Mouse (Mus musculus) limb, embryonic 12.5 days (tissue): ENCODE results near the gene Ppp1r2. TPM values are rescaled to one million over a fixed set of nuclear protein-coding genes. Genes with fewer than 3 reads are reported as not detected.

Source experiments
- ATAC-seq: fragments of 200-750 bp; cut with Nextera tagmentation; 2 replicates; pipeline ENCODE4 v1.8.0; 2017; ENCODE audit warnings: low read depth, moderate TSS enrichment; ENCODE audit not compliant: insufficient number of reproducible peaks, insufficient read depth, low FRiP score, low TSS enrichment
- H3K27ac ChIP-seq: fragments of 300-500 bp; sonication (generic); 2 replicates; pipeline ENCODE4 v1.5.1; 2016; ENCODE audit warnings: mild to moderate bottlenecking, moderate library complexity
- H3K27me3 ChIP-seq: fragments of 300-500 bp; sonication (generic); 2 replicates; pipeline ENCODE4 v1.6.1; 2016; ENCODE audit warnings: mild to moderate bottlenecking, moderate library complexity
- H3K36me3 ChIP-seq: fragments of 300-500 bp; sonication (generic); 2 replicates; pipeline ENCODE4 v1.6.1; 2016; ENCODE audit warnings: mild to moderate bottlenecking, moderate library complexity
- H3K4me1 ChIP-seq: fragments of 300-500 bp; sonication (generic); replicated peaks from 2 replicates; pipeline ENCODE4 v1.6.1; 2016
- H3K4me2 ChIP-seq: fragments of 300-500 bp; sonication (generic); 2 replicates; pipeline ENCODE4 v1.6.1; 2016; ENCODE audit warnings: mild to moderate bottlenecking, moderate library complexity
- H3K4me3 ChIP-seq: fragments of 300-500 bp; sonication (generic); replicated peaks from 2 replicates; pipeline ENCODE4 v1.5.1; 2016; ENCODE audit warnings: mild to moderate bottlenecking
- H3K9ac ChIP-seq: fragments of 300-500 bp; sonication (generic); replicated peaks from 2 replicates; pipeline ENCODE4 v1.6.1; 2016; ENCODE audit warnings: mild to moderate bottlenecking, moderate library complexity
- H3K9me3 ChIP-seq: fragments of 300-500 bp; sonication (generic); 2 replicates; pipeline ENCODE4 v1.6.1; 2016; ENCODE audit warnings: mild to moderate bottlenecking, moderate library complexity
- WGBS: fragments of 180-500 bp; shearing (Covaris S2); methylation state at CpG from one replicate; pipeline ENCODE4 v1.1.7; 2016; 5-methylcytosine and 5-hydroxymethylcytosine counted together
- polyA plus RNA-seq: library from polyadenylated mRNA; unstranded; fragments of >200 nt; fragmentation: Nextera tagmentation; extraction: Ambion mirVana; gene quantifications from 2 replicates; pipeline ENCODE4 v1.2.1, GENCODE M21; 2016

The Ppp1r2 gene
- polyA plus RNA-seq, 1 experiment from 2014 or later, result 68.2 TPM

DNA sequence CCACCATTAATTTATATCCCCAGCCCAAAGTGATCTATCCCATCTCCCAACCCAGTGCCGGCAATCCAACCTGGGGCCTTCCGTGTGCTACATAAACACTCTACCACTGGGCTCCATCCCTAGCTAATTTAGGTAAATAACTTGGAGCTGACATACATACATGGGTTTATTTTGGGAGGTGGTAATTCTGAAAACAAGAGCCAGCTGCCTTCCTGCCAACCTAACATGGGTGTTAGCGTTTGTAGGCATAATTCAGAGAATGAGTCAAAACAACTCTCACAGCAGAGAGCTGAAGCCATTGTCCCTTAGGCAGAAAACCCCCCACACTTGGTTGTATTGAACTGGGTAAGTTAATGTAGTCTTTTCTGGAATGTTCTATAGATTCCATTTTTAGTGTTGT lies 12.6 kb upstream of the Ppp1r2 start:
- WGBS, result 80% methylated on average over 3 of the region's 3 CpGs
- Histone ChIP-seq H3K36me3 (no peaks in the 10 kb centered on the region), H3K4me1 (no peaks in the 10 kb centered on the region), H3K4me3 (no peak overlapping the region), H3K9ac (no peak overlapping the region), H3K4me2 (no peak overlapping the region), H3K9me3 (no peaks in the 10 kb centered on the region), H3K27me3 (no peaks in the 10 kb centered on the region), H3K27ac (no peak overlapping the region)
- no peak for ATAC-seq

- H3K4me3 ChIP-seq, result no peak overlapping the region
- no peak overlapping the region for H3K27ac ChIP-seq
- no peaks in the 10 kb centered on the region for H3K9me3 ChIP-seq
- no peak overlapping the region for H3K4me2 ChIP-seq
- no peaks in the 10 kb centered on the region for H3K27me3 ChIP-seq
- H3K4me1 ChIP-seq, result no peaks in the 10 kb centered on the region
- H3K36me3 ChIP-seq, result no peaks in the 10 kb centered on the region
- no peak overlapping the region for H3K9ac ChIP-seq
- no peak for ATAC-seq
- 89% methylated on average over 11 of the region's 11 CpGs for WGBS
These were observed 11.9 kb upstream of the Ppp1r2 start for GRCm38 (mm10) chr16:31286801-31287488.

GRCm38 (mm10) chr16:31281981-31282380 lies 6.9 kb upstream of the Ppp1r2 start:
- Histone ChIP-seq H3K27ac (no peak overlapping the region), H3K9me3 (no peaks in the 10 kb centered on the region), H3K27me3 (no peaks in the 10 kb centered on the region), H3K4me3 (no peak overlapping the region), H3K4me1 (no peaks in the 10 kb centered on the region), H3K36me3 (no peaks in the 10 kb centered on the region), H3K4me2 (no peak overlapping the region), H3K9ac (no peak overlapping the region)
- no peak for ATAC-seq
- 80% methylated on average over 2 of the region's 2 CpGs for WGBS

DNA sequence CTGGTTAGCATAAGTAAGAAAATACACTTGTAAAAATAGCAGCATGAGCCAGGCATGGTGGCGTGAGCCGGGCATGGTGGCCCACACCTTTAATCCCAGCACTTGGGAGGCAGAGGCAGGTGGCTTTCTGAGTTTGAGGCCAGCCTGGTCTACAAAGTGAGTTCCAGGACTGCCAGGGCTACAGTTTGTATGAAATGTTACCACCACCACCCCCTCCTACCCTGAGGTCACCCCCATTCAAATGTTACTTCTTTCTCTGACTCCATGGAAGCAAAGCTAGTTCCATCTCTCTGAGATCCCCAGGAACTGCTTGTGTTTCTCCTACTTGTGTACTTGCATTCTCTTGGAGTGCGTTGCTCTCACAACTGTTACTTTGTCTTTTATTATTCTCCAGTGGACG lies 5.1 kb upstream of the Ppp1r2 start:
- Histone ChIP-seq H3K4me1 (0 out of 2 replicates have a peak, but pooled peaks cover 4% of the 10 kb centered on the region), H3K36me3 (no peaks in the 10 kb centered on the region), H3K4me3 (no peak overlapping the region), H3K27me3 (no peaks in the 10 kb centered on the region), H3K9ac (no peak overlapping the region), H3K4me2 (no peak overlapping the region), H3K9me3 (no peaks in the 10 kb centered on the region), H3K27ac (no peak overlapping the region)
- no peak for ATAC-seq
- WGBS, result 81% methylated on average over 4 of the region's 4 CpGs

DNA sequence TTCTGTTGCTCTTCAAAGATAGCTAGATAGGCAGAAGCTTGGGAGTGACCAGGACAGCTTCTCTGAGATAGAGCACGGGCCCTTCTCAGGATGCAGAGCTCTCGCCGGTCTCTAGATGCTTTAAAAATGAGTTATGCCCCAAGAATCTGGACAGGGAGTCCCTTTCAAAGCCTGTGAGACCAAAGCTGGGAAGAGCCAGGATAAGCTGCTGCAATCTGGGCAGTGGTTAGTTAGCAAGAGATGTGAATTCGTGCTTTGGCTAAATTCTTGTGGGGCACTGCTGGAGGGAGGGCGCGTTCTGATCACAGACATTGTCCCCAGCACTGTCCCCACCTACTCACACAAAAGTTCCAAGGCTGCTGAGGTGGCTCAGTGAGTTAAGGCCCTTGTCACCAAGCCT lies 3.5 kb upstream of the Ppp1r2 start:
- Histone ChIP-seq H3K36me3 (no peaks in the 10 kb centered on the region), H3K9ac (no peak overlapping the region), H3K9me3 (no peaks in the 10 kb centered on the region), H3K4me2 (no peak overlapping the region), H3K4me3 (no peak overlapping the region), H3K27ac (no peak overlapping the region), H3K27me3 (no peaks in the 10 kb centered on the region), H3K4me1 (peaks cover 5% of the 10 kb centered on the region)
- 65% methylated on average over 6 of the region's 6 CpGs for WGBS
- no peak for ATAC-seq

DNA sequence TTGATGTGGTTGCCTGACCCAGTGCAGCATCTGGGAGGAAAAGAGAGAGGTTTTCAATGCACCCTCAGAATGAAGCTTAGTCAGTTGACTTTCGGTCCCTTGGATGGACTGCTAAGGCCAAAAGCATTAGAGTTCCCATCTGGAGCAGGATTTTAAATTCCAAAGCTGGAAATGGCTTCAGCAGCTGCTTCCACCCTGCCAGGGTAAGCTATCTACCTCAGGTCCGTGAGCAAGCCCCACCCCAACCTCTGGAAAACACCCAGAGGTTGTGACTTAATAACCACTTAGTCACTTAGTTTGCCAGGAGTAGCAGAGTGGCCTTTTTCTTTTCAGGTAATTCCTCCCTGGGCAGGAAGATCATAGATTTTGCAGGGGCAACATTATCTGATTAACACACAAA lies 3.0 kb upstream of the Ppp1r2 start:
- H3K4me3 ChIP-seq, result no peak overlapping the region
- H3K9ac ChIP-seq, result no peak overlapping the region
- no peaks in the 10 kb centered on the region for H3K9me3 ChIP-seq
- peaks cover 10% of the 10 kb centered on the region for H3K4me1 ChIP-seq
- no peak overlapping the region for H3K4me2 ChIP-seq
- WGBS, result 51% methylated on average over 2 of the region's 2 CpGs
- no peaks in the 10 kb centered on the region for H3K27me3 ChIP-seq
- H3K36me3 ChIP-seq, result no peaks in the 10 kb centered on the region
- H3K27ac ChIP-seq, result no peak overlapping the region
- no peak for ATAC-seq

- whole genome bisulfite sequencing, result 73% methylated on average over 7 of the region's 7 CpGs
- H3K4me1 ChIP-seq, result peaks cover 20% of the 10 kb centered on the region
- H3K9me3 ChIP-seq, result no peaks in the 10 kb centered on the region
- H3K36me3 ChIP-seq, result no peaks in the 10 kb centered on the region; the same call in 1 of the 2 replicates
- H3K4me3 ChIP-seq, result no peak overlapping the region
- H3K9ac ChIP-seq, result no peak overlapping the region
- H3K4me2 ChIP-seq, result no peak overlapping the region
- no peaks in the 10 kb centered on the region for H3K27me3 ChIP-seq
- 0 out of 2 replicates have a peak overlapping the region, but pooled peaks have one; percentile 5 for H3K27ac ChIP-seq
- no peak for ATAC-seq
These were observed 1.9 kb upstream of the Ppp1r2 start for GRCm38 (mm10) chr16:31276962-31277361.

GRCm38 (mm10) chr16:31276539-31276938 lies 1.5 kb upstream of the Ppp1r2 start:
- Histone ChIP-seq H3K9me3 (no peaks in the 10 kb centered on the region), H3K27ac (0 out of 2 replicates have a peak overlapping the region, but pooled peaks have one; percentile 5), H3K4me1 (peaks cover 20% of the 10 kb centered on the region), H3K9ac (no peak overlapping the region), H3K36me3 (peaks cover 3% of the 10 kb centered on the region; the same call in 1 of the 2 replicates), H3K4me3 (no peak overlapping the region), H3K27me3 (no peaks in the 10 kb centered on the region), H3K4me2 (no peak overlapping the region)
- no peak for ATAC-seq
- WGBS, result 59% methylated on average over 7 of the region's 7 CpGs

- 8% methylated on average over 6 of the region's 6 CpGs for WGBS
- peaks cover 20% of the 10 kb centered on the region for H3K4me1 ChIP-seq
- no peaks in the 10 kb centered on the region for H3K27me3 ChIP-seq
- H3K4me3 ChIP-seq, result peak overlapping the region; percentile 88
- H3K4me2 ChIP-seq, result peak overlapping the region; percentile 60
- peak overlapping the region; percentile 93; the same call in 1 of the 2 replicates for H3K27ac ChIP-seq
- H3K36me3 ChIP-seq, result peaks cover 10% of the 10 kb centered on the region; the same call in 1 of the 2 replicates
- no peaks in the 10 kb centered on the region for H3K9me3 ChIP-seq
- no peak for ATAC-seq
- H3K9ac ChIP-seq, result peak overlapping the region; percentile 97
These were observed 993 bp downstream of the Ppp1r2 start for GRCm38 (mm10) chr16:31274084-31274483.

- Histone ChIP-seq H3K9ac (no peak overlapping the region), H3K36me3 (peaks cover 30% of the 10 kb centered on the region), H3K4me2 (no peak overlapping the region), H3K4me1 (no peaks in the 10 kb centered on the region), H3K27me3 (no peaks in the 10 kb centered on the region), H3K27ac (no peak overlapping the region), H3K4me3 (no peak overlapping the region), H3K9me3 (no peaks in the 10 kb centered on the region)
- WGBS, result 89% methylated on average over 2 of the region's 2 CpGs
- no peak for ATAC-seq
These were observed 8.4 kb downstream of the Ppp1r2 start for GRCm38 (mm10) chr16:31266692-31267091.

DNA sequence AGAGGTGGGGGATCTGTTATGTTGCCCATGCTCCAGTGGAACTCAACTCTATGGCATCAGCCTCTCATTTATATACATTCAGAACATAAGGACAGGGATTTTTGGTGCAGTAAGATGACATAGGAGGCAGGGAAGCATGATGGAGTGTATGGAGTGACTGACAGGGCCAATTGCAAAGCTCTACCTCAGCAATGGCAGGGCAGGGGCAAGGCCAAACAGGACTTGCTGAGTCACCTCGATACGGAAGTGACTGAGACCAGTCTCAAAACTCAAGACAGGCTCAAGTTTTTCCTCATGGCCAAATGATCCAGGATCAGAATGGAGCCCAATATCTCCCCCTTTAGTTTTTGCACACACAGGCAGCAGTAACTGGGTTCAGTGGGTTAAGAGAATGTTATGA lies 18.9 kb downstream of the Ppp1r2 start:
- no peak for ATAC-seq
- H3K36me3 ChIP-seq, result peaks cover 73% of the 10 kb centered on the region
- H3K4me3 ChIP-seq, result no peak overlapping the region
- H3K9me3 ChIP-seq, result no peaks in the 10 kb centered on the region
- H3K27me3 ChIP-seq, result no peaks in the 10 kb centered on the region
- WGBS, result 90% methylated on average over 2 of the region's 2 CpGs
- no peak overlapping the region for H3K9ac ChIP-seq
- no peaks in the 10 kb centered on the region for H3K4me1 ChIP-seq
- H3K27ac ChIP-seq, result no peak overlapping the region
- no peak overlapping the region for H3K4me2 ChIP-seq

- Histone ChIP-seq H3K27ac (no peak overlapping the region), H3K36me3 (peaks cover 68% of the 10 kb centered on the region)
These were observed 19.4 kb downstream of the Ppp1r2 start for GRCm38 (mm10) chr16:31255685-31256084.

More at GRCm38 (mm10) chr16:31255685-31256084, 19.4 kb downstream of the Ppp1r2 start:
- H3K4me3 ChIP-seq, result no peak overlapping the region
- no peaks in the 10 kb centered on the region for H3K27me3 ChIP-seq
- H3K9ac ChIP-seq, result no peak overlapping the region
- ATAC-seq, result no peak
- 90% methylated on average over 3 of the region's 3 CpGs for WGBS
- H3K4me2 ChIP-seq, result no peak overlapping the region
- H3K4me1 ChIP-seq, result no peaks in the 10 kb centered on the region
- H3K9me3 ChIP-seq, result no peaks in the 10 kb centered on the region
